Mouse (Mus musculus): ENCODE data around the gene Tmem59l.

Gene Tmem59l

GRCm38 (mm10) chr8:70490061-70490879 is 3.1 kb upstream of the Tmem59l start:
- no peak for DNase-seq (ENCODE audit: inconsistent age in 2 of 2, low spot score in 1 of 2)

- DNase-seq (ENCODE audit: inconsistent age in 2 of 2, low spot score in 1 of 2), result no peak
Observed at GRCm38 (mm10) chr8:70489576-70489975, 2.4 kb upstream of the Tmem59l start.

- DNase-seq (ENCODE audit: inconsistent age in 2 of 2, low spot score in 1 of 2), result no peak
Observed at GRCm38 (mm10) chr8:70488931-70489470, 1.8 kb upstream of the Tmem59l start.

GRCm38 (mm10) chr8:70487993-70488796 is 1.0 kb upstream of the Tmem59l start:
- peak in 1 of 2 experiments; percentile 49 for DNase-seq (ENCODE audit: inconsistent age in 2 of 2, low spot score in 1 of 2)

- no peak for DNase-seq (ENCODE audit: inconsistent age in 2 of 2, low spot score in 1 of 2)
Observed at GRCm38 (mm10) chr8:70486191-70486681, 922 bp downstream of the Tmem59l start.

GRCm38 (mm10) chr8:70482943-70483342 is 4.2 kb downstream of the Tmem59l start:
- no peak for DNase-seq (ENCODE audit: inconsistent age in 2 of 2, low spot score in 1 of 2)

- no peak for DNase-seq (ENCODE audit: inconsistent age in 2 of 2, low spot score in 1 of 2)
Observed at GRCm38 (mm10) chr8:70481908-70482307, 5.2 kb downstream of the Tmem59l start.

- peak; percentile 51 to 67 for DNase-seq (ENCODE audit: inconsistent age in 2 of 2, low spot score in 1 of 2)
Observed at GRCm38 (mm10) chr8:70477269-70477982, 9.7 kb downstream of the Tmem59l start.

- DNase-seq (ENCODE audit: inconsistent age in 2 of 2, low spot score in 1 of 2), result peak; percentile 98 to 99
Observed at GRCm38 (mm10) chr8:70476333-70477268, 10.6 kb downstream of the Tmem59l start, which contains the start of gene Klhl26. Gene Klhl26 (minus strand): TSS chr8:70476968.

GRCm38 (mm10) chr8:70471856-70472255 is 15.3 kb downstream of the Tmem59l start:
- DNase-seq (ENCODE audit: inconsistent age in 2 of 2, low spot score in 1 of 2), result no peak

GRCm38 (mm10) chr8:70469938-70470337 is 17.2 kb downstream of the Tmem59l start:
- no peak for DNase-seq (ENCODE audit: inconsistent age in 2 of 2, low spot score in 1 of 2)

GRCm38 (mm10) chr8:70469295-70469916 is 17.8 kb downstream of the Tmem59l start:
- no peak for DNase-seq (ENCODE audit: inconsistent age in 2 of 2, low spot score in 1 of 2)

GRCm38 (mm10) chr8:70468733-70469132 is 18.4 kb downstream of the Tmem59l start:
- no peak for DNase-seq (ENCODE audit: inconsistent age in 2 of 2, low spot score in 1 of 2)

GRCm38 (mm10) chr8:70467907-70468306 is 19.3 kb downstream of the Tmem59l start:
- no peak for DNase-seq (ENCODE audit: inconsistent age in 2 of 2, low spot score in 1 of 2)

GRCm38 (mm10) chr8:70467229-70467725 is 19.9 kb downstream of the Tmem59l start:
- no peak for DNase-seq (ENCODE audit: inconsistent age in 2 of 2, low spot score in 1 of 2)

- no peak for DNase-seq (ENCODE audit: inconsistent age in 2 of 2, low spot score in 1 of 2)
Observed at GRCm38 (mm10) chr8:70466771-70467170, 20.4 kb downstream of the Tmem59l start.

- DNase-seq (ENCODE audit: inconsistent age in 2 of 2, low spot score in 1 of 2), result no peak
Observed at GRCm38 (mm10) chr8:70466305-70466704, 20.9 kb downstream of the Tmem59l start.

- no peak for DNase-seq (ENCODE audit: inconsistent age in 2 of 2, low spot score in 1 of 2)
Observed at GRCm38 (mm10) chr8:70465701-70466100, 21.5 kb downstream of the Tmem59l start.

- DNase-seq (ENCODE audit: inconsistent age in 2 of 2, low spot score in 1 of 2), result no peak
Observed at GRCm38 (mm10) chr8:70464162-70464561, 23.0 kb downstream of the Tmem59l start.

Data from adrenal gland, adult (tissue).